Mouse (Mus musculus): ENCODE data around the gene Rab11fip3.

- TF ChIP-seq EP300 (IDR thresholded peaks at IDR 0.05; ENCODE audit: low read depth) = no peak
- no peak for TF ChIP-seq CTCF (IDR thresholded peaks at IDR 0.05; ENCODE audit: low read depth)
Measured at GRCm38 (mm10) chr17:25949981-25950380, 119.4 kb downstream of the Rab11fip3 start.
